Mouse (Mus musculus) megakaryocyte, embryonic 14.5 days (primary cell): ENCODE measurements at regions not wholly inside any gene's neighbourhood (a gene's known extent, or its start where the extent isn't known, plus 50 kb on each side); places are given as distances from the start of the nearest gene placed in this dataset.

Experiments
- FLI1 ChIP-seq: IDR thresholded peaks from 2 replicates; pipeline ENCODE4 v1.6.1; 2012; ENCODE audit warnings: low read length, inconsistent platforms, mixed read lengths
- GATA1 ChIP-seq: IDR thresholded peaks from 3 replicates; pipeline ENCODE4 v1.6.1; 2012; ENCODE audit warnings: mixed read lengths, low read length, inconsistent platforms, borderline replicate concordance

DNA sequence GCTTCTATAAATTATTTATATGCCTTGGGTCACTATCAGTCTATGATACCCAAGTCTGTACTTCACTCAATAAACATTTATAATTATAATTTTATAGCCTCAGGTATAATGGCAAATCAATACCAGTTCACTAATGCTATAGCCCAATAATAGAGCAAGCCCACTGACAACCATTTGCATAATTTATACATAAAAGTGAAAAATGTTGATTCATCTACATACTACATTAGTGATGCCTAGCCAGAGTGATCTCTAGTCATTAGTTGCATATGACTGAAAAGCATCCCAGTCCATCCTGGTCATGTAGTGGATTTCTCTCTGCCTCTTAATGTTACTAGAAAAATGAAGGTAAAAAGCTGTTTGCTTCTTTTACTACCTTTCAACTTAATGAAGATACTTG, 721.6 kb upstream of the Grm7 start:
- TF ChIP-seq GATA1 = no peak
- no peak for TF ChIP-seq FLI1
